Mouse (Mus musculus) embryonic facial prominence, embryonic 11.5 days (tissue): ENCODE measurements around the gene Tnfrsf12a. TPM values are rescaled to one million over a fixed set of nuclear protein-coding genes. Genes with fewer than 3 reads are reported as not detected.
A peak's percentile ranks its signal among the peaks of the same experiment; 100 is the strongest.

Experiments
- ATAC-seq: fragments of 200-750 bp; cut with Nextera tagmentation; replicated peaks from 2 replicates; pipeline ENCODE4 v1.8.0; 2017; ENCODE audit warnings: low read depth; ENCODE audit not compliant: insufficient number of reproducible peaks, low FRiP score, low TSS enrichment
- DNase-seq: peaks from one replicate; pipeline ENCODE4 v3.0.0-alpha.2; 2015; ENCODE audit warnings: low spot score
- H3K27ac ChIP-seq: fragments of 300-500 bp; sonication (generic); replicated peaks from 2 replicates; pipeline ENCODE4 v1.5.1; 2014; ENCODE audit warnings: mild to moderate bottlenecking, low read depth, low read length, control low read depth
- H3K27me3 ChIP-seq: fragments of 300-500 bp; sonication (generic); 2 replicates; pipeline ENCODE4 v1.6.1; 2014; ENCODE audit warnings: mild to moderate bottlenecking, low read length, moderate library complexity, mixed read lengths; ENCODE audit not compliant: control insufficient read depth, insufficient read depth
- H3K36me3 ChIP-seq: fragments of 300-500 bp; sonication (generic); replicated peaks from 2 replicates; pipeline ENCODE4 v1.6.1; 2014; ENCODE audit warnings: low read depth, mild to moderate bottlenecking, low read length, moderate library complexity, mixed read lengths; ENCODE audit not compliant: control insufficient read depth, insufficient read depth
- H3K4me1 ChIP-seq: fragments of 300-500 bp; sonication (generic); 2 replicates; pipeline ENCODE4 v1.6.1; 2014; ENCODE audit warnings: low read length, mixed read lengths; ENCODE audit not compliant: control insufficient read depth, insufficient read depth
- H3K4me2 ChIP-seq: fragments of 300-500 bp; sonication (generic); 2 replicates; pipeline ENCODE4 v1.6.1; 2014; ENCODE audit warnings: low read depth, mild to moderate bottlenecking, control low read depth, low read length, moderate library complexity
- H3K4me3 ChIP-seq: fragments of 300-500 bp; sonication (generic); 2 replicates; pipeline ENCODE4 v1.5.1; 2014; ENCODE audit warnings: low read depth, low read length, control low read depth
- H3K9ac ChIP-seq: fragments of 300-500 bp; sonication (generic); replicated peaks from 2 replicates; pipeline ENCODE4 v1.6.1; 2014; ENCODE audit warnings: mild to moderate bottlenecking, control low read depth, low read length
- H3K9me3 ChIP-seq: fragments of 300-500 bp; sonication (generic); replicated peaks from 2 replicates; pipeline ENCODE4 v1.6.1; 2016; ENCODE audit warnings: mild to moderate bottlenecking, low read length, inconsistent platforms, mixed read lengths; ENCODE audit not compliant: control insufficient read depth
- WGBS: fragments of 180-500 bp; shearing (Covaris S2); extraction: QIAGEN DNeasy Blood & Tissue Kit; methylation state at CpG from one replicate; pipeline ENCODE4 v1.1.7; 2014; 5-methylcytosine and 5-hydroxymethylcytosine counted together
- polyA plus RNA-seq: library from polyadenylated mRNA; unstranded; fragments of >200 nt; fragmentation: Nextera tagmentation; extraction: Ambion mirVana; gene quantifications from 2 replicates; pipeline ENCODE4 v1.2.1, GENCODE M21; 2014

The Tnfrsf12a gene
- polyA plus RNA-seq, 1 experiment from 2014 or later = 6.8 TPM

DNA sequence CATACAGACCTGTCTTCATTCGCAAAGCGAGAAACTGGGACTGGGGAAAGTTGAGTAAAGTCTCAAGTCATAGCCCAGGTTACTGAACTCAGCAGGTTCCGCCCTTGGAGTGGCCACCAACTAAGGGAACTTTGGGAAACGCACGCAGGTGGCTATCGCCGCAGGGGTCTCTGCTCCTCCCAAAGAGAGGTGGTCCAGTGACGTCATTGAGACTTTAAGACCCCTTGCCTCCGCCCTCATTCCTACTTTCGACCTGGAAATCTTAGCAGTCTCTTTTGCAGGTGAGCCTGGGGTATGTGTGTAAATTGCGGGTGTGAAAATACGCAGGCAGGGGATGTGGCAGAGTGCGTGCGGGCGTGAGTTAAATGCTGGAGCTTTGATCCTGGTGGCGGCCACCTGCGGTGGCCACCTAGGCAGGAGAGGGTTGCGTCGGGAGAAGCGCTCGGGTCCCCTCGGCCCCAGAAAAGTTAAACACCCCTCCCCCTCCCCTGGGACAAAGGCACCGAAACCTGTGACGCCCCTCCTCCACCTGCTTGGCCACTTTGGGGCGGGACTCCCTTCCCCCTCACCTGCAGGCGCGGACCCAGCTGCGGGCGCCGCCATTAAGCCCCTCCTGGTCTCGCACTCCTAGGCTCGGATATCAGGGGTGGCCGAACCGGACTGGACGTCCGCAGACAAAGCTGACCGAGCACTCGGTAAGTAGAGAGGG is 2.0 kb upstream of the Tnfrsf12a start, which contains the start of gene Cldn6:
Gene Cldn6, plus strand, starts transcription at position 123 of the 709 bp plus-strand sequence.
- Histone ChIP-seq H3K36me3 (no peaks in the 10 kb centered on the region), H3K4me3 (peak within 1 kb of the TSS; percentile 21), H3K27ac (peak within 1 kb of the TSS; percentile 20; the same call in 1 of the 2 replicates), H3K4me1 (peaks cover 3% of the 10 kb centered on the region), H3K27me3 (peaks cover 53% of the 10 kb centered on the region), H3K4me2 (peak within 1 kb of the TSS; percentile 32), H3K9ac (no peak within 1 kb of the TSS; the same call in 1 of the 2 replicates), H3K9me3 (no peaks in the 10 kb centered on the region)
- ATAC-seq = no peak
- WGBS = 2% methylated on average over 38 of the region's 38 CpGs
- peak; percentile 49 for DNase-seq

DNA sequence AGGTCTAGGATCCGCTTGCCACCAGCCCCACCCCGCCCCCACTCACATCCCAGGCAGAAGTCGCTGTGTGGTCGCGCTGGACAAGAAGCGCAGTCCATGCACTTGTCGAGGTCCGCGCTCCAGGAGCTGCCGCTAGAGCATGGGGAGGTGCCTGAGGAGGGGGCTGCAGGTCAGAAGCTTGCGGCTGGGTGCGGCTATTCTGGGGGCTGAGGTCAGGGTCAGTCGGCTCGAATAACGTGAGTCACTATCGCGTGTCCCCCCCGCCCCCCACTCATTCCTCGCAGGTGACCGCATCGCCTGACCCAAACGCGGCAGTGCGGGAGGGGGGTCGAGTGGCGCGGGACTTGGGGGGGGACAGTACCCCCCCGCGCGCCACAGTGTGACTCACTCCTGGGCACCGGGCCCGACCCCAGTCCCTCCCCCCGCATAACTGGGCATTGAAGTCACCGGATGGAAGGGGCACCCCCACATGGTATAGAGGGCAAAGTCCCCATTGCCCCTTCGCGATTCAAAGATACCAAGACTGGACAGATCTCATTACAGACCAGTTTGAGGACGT is 716 bp downstream of the Tnfrsf12a start:
- Histone ChIP-seq H3K9ac (peak overlapping the region; percentile 33), H3K27me3 (peaks cover 31% of the 10 kb centered on the region), H3K9me3 (no peaks in the 10 kb centered on the region), H3K4me2 (peak overlapping the region; percentile 92), H3K27ac (no peak overlapping the region), H3K36me3 (no peaks in the 10 kb centered on the region), H3K4me1 (peaks cover 3% of the 10 kb centered on the region; the same call in 1 of the 2 replicates), H3K4me3 (peak overlapping the region; percentile 44)
- no peak for ATAC-seq
- WGBS = under 1% methylated on average over 35 of the region's 37 CpGs
- no peak for DNase-seq

DNA sequence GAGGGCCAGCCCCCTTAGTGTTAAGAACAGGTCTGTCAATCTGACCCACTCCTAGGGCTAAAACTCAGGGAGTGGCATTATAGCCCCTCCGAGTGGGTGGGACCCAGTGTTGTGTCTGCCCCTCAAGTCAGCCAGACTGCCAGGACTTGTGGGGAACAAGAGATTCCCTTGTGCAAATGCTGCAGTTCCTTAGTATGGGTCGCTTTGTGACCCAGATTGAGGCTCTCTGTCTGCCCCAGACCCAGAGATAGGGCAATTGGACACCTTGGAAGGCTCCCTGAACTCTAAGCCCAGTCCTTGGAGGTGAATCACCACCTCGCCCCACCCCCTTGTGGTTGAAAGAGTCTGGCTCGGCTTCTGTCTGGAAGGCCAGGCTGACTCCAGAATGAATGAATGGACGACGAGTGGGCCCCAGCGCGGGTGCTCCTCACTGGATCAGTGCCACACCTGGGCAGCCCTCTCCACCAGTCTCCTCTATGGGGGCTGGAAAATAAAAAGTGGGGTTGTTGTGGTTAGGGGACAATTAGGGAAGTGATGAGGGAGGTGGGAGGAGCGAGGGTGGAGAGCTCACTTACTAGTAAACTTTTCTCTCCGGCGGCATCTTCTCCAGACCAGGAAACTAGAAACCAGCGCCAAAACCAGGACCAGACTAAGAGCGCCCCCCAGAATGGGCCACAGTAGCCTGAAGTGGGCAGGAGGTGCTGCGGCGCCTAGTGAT is 1.5 kb downstream of the Tnfrsf12a start:
- Histone ChIP-seq H3K4me1 (peaks cover 3% of the 10 kb centered on the region; the same call in 1 of the 2 replicates), H3K4me3 (peak overlapping the region; percentile 44)
- no peak for DNase-seq

DNA sequence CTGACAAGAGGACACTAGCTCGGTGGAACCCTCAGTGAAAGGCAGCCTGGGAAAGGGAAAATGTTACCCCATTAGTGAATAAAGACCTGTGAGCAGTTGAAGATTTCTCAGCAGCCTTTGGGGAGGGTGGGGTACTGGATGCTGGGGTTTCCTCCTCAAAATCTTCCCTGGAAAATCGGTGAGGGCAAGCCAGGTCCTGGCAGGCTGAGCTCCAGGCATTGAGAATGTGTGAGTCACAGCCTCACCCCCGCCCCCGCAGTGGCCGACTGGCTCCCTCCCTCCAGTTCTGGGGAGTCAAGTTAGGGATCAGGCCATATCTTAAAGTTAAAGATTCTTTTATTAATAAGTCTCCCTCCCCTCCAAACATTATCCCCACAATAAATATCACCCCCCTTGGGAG is 2.1 kb downstream of the Tnfrsf12a start:
- 50% methylated on average over 5 of the region's 5 CpGs for whole genome bisulfite sequencing
- peaks cover 3% of the 10 kb centered on the region; the same call in 1 of the 2 replicates for H3K4me1 ChIP-seq
- no peak overlapping the region for H3K9ac ChIP-seq
- no peak overlapping the region for H3K27ac ChIP-seq
- no peak for DNase-seq
- H3K9me3 ChIP-seq = no peaks in the 10 kb centered on the region
- H3K4me3 ChIP-seq = no peak overlapping the region
- no peak for ATAC-seq
- H3K27me3 ChIP-seq = peaks cover 18% of the 10 kb centered on the region
- no peak overlapping the region for H3K4me2 ChIP-seq
- no peaks in the 10 kb centered on the region for H3K36me3 ChIP-seq

More for the DNA sequence above, 1.5 kb downstream of the Tnfrsf12a start:
- H3K27ac ChIP-seq = no peak overlapping the region
- H3K9ac ChIP-seq = no peak overlapping the region
- H3K4me2 ChIP-seq = peak overlapping the region; percentile 92
- WGBS = 12% methylated on average over 15 of the region's 15 CpGs
- no peaks in the 10 kb centered on the region for H3K36me3 ChIP-seq
- H3K27me3 ChIP-seq = peaks cover 24% of the 10 kb centered on the region
- ATAC-seq = no peak
- H3K9me3 ChIP-seq = no peaks in the 10 kb centered on the region

DNA sequence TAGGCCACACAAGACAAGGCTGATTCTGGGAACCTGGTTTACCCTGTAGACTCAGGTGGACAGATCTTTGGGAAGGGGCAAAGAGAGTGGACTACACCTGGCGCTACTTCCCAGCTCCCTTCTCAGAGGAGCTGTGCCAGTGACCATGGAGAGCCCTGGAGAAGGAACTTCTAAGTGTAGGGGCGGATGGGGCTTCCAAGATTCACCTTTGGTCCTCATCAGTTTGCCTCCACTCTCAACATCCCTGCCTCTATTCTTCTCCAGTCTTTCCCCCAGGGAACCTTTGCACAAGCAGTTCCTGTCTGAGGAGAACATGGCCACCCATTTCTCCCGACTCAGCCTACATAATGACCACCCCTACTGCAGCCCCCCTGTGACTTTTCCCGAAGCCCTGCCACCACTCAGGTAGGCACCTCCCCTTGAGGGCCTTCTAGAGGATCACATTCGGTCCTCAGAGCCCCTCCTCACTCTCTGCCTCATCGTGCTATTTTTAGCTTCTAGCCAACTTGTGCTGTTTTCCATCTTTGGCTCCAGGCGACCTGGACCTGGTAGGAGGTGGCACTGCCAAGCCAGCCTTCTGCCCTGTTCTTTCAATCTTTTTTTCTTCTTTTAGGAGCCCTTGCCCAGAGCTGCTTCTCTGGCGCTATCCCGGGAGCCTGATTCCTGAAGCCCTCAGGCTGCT is 2.9 kb downstream of the Tnfrsf12a start:
- Histone ChIP-seq H3K4me1 (peaks cover 3% of the 10 kb centered on the region; the same call in 1 of the 2 replicates), H3K36me3 (peaks cover 3% of the 10 kb centered on the region; the same call in 1 of the 2 replicates), H3K9ac (peak overlapping the region; percentile 52), H3K9me3 (no peaks in the 10 kb centered on the region), H3K27me3 (peaks cover 11% of the 10 kb centered on the region), H3K27ac (no peak overlapping the region), H3K4me2 (peak overlapping the region; percentile 74), H3K4me3 (peak overlapping the region; percentile 65)
- 38% methylated on average over 9 of the region's 9 CpGs for WGBS
- no peak for ATAC-seq
- no peak for DNase-seq

DNA sequence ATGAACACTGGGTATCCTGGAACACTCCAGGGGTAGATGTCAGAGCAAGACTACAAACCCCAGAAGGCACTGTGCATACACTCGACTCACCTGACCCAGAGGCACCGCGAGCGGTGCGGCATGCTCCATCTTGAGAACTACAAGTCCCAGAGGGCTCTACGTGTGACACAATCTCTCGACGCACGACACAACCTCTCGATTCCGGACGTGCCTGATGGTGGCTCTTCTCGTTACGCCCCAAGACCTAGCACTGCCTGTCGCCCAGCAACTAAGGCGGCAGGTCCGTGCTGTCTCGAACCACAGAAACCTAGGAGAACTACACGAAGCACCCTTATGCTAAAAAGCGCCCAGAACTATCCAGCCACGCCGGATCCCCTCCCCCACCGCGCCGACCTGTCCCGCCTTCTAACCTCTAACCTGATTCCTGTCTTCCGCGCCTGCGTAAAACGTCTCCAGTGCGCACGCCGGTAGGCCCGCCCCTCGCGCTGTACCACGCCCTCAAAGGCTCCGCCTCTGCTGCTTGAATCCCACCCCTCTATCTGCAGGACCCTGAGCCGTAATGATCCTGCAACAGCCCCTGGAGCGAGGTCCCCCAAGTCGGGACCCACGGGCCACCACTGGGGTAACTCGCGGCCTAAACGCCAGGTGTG is 3.7 kb downstream of the Tnfrsf12a start, which contains the start of the genes Hcfc1r1 and Thoc6:
Gene Hcfc1r1, plus strand, starts transcription at position 173 of the 650 bp plus-strand sequence.
Gene Thoc6, minus strand, starts transcription at position 459 of the 650 bp plus-strand sequence.
- H3K9ac ChIP-seq = peak within 1 kb of the TSS; percentile 69
- H3K27ac ChIP-seq = peak within 1 kb of the TSS; percentile 67
- DNase-seq = peak; percentile 95
- no peaks in the 10 kb centered on the region for H3K9me3 ChIP-seq
- H3K4me3 ChIP-seq = peak within 1 kb of the TSS; percentile 65
- peak within 1 kb of the TSS; percentile 74 for H3K4me2 ChIP-seq
- H3K36me3 ChIP-seq = peaks cover 3% of the 10 kb centered on the region; the same call in 1 of the 2 replicates
- H3K4me1 ChIP-seq = peaks cover 3% of the 10 kb centered on the region; the same call in 1 of the 2 replicates
- ATAC-seq = peak; percentile 93
- H3K27me3 ChIP-seq = 0 out of 2 replicates have a peak, but pooled peaks cover 2% of the 10 kb centered on the region
- under 1% methylated on average over 45 of the region's 45 CpGs for WGBS

DNA sequence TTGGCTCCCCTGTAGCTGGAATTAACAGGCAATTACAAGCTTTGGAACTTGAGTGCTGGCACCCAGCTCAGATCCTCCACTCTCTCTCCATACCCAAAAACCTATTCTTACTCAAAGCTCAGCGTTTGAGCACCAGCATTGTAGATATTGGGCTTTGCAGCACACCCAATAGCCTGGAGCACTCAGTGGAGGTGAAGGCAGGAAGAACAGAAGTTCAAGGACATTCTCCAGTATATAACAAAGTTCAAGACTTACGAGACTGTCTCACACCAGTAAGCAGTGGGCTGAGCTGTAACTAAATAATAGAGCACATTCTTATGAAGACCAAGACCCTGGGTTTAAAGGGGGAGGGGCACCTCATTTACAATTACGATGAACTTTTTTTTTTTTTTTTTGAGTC is 4.5 kb downstream of the Tnfrsf12a start:
- no peak for ATAC-seq
- H3K4me2 ChIP-seq = peak overlapping the region; percentile 74; the same call in 1 of the 2 replicates
- DNase-seq = no peak
- peaks cover 3% of the 10 kb centered on the region; the same call in 1 of the 2 replicates for H3K4me1 ChIP-seq
- H3K4me3 ChIP-seq = peak overlapping the region; percentile 65; the same call in 1 of the 2 replicates
- WGBS = 66% methylated on average over 3 of the region's 3 CpGs
- H3K27ac ChIP-seq = no peak overlapping the region
- H3K27me3 ChIP-seq = 0 out of 2 replicates have a peak, but pooled peaks cover 2% of the 10 kb centered on the region
- H3K9ac ChIP-seq = no peak overlapping the region
- H3K9me3 ChIP-seq = no peaks in the 10 kb centered on the region
- peaks cover 3% of the 10 kb centered on the region; the same call in 1 of the 2 replicates for H3K36me3 ChIP-seq
